Mouse (Mus musculus) liver, embryonic 12.5 days (tissue): ENCODE data around the gene Alx3. TPM values are rescaled to one million over a fixed set of nuclear protein-coding genes. Genes with fewer than 3 reads are reported as not detected.
A peak's percentile ranks its signal among the peaks of the same experiment; 100 is the strongest.

Experiments used
- ATAC-seq: fragments of 200-750 bp; cut with Nextera tagmentation; 2 replicates; pipeline ENCODE4 v1.8.0; 2017; ENCODE audit warnings: moderate number of reproducible peaks, mild to moderate bottlenecking, moderate library complexity
- H3K27ac ChIP-seq: fragments of 300-500 bp; sonication (generic); 2 replicates; pipeline ENCODE4 v1.5.1; 2016; ENCODE audit warnings: mild to moderate bottlenecking
- H3K27me3 ChIP-seq: fragments of 300-500 bp; sonication (generic); replicated peaks from 2 replicates; pipeline ENCODE4 v1.6.1; 2016; ENCODE audit warnings: mild to moderate bottlenecking, moderate library complexity
- H3K36me3 ChIP-seq: fragments of 300-500 bp; sonication (generic); 2 replicates; pipeline ENCODE4 v1.6.1; 2016; ENCODE audit warnings: mild to moderate bottlenecking, moderate library complexity
- H3K4me1 ChIP-seq: fragments of 300-500 bp; sonication (generic); 2 replicates; pipeline ENCODE4 v1.6.1; 2016
- H3K4me2 ChIP-seq: fragments of 300-500 bp; sonication (generic); 2 replicates; pipeline ENCODE4 v1.6.1; 2016; ENCODE audit warnings: mild to moderate bottlenecking, moderate library complexity
- H3K4me3 ChIP-seq: fragments of 300-500 bp; sonication (generic); 2 replicates; pipeline ENCODE4 v1.5.1; 2016; ENCODE audit warnings: mild to moderate bottlenecking, moderate library complexity
- H3K9ac ChIP-seq: fragments of 300-500 bp; sonication (generic); 2 replicates; pipeline ENCODE4 v1.6.1; 2016; ENCODE audit warnings: mild to moderate bottlenecking, moderate library complexity
- H3K9me3 ChIP-seq: fragments of 300-500 bp; sonication (generic); replicated peaks from 2 replicates; pipeline ENCODE4 v1.6.1; 2016; ENCODE audit warnings: mild to moderate bottlenecking, moderate library complexity
- WGBS: fragments of 180-500 bp; shearing (Covaris S2); methylation state at CpG from one replicate; pipeline ENCODE4 v1.1.7; 2016; ENCODE audit not compliant: insufficient replicate concordance; 5-methylcytosine and 5-hydroxymethylcytosine counted together
- polyA plus RNA-seq: library from polyadenylated mRNA; unstranded; fragments of >200 nt; fragmentation: Nextera tagmentation; extraction: Ambion mirVana; gene quantifications from 2 replicates; pipeline ENCODE4 v1.2.1, GENCODE M21; 2016

Alx3 gene
- polyA plus RNA-seq, 1 experiment from 2014 or later: 0.76 TPM

GRCm38 (mm10) chr3:107591612-107592011, 3.2 kb upstream of the Alx3 start:
- no peak overlapping the region for H3K4me3 ChIP-seq
- peaks cover 6% of the 10 kb centered on the region; the same call in 1 of the 2 replicates for H3K4me1 ChIP-seq
- no peak overlapping the region for H3K27ac ChIP-seq
- H3K36me3 ChIP-seq: no peaks in the 10 kb centered on the region
- peaks cover 95% of the 10 kb centered on the region for H3K27me3 ChIP-seq
- no peak overlapping the region for H3K4me2 ChIP-seq
- no peaks in the 10 kb centered on the region for H3K9me3 ChIP-seq
- no peak overlapping the region for H3K9ac ChIP-seq
- WGBS: 19% methylated on average over 1 of the region's 1 CpGs
- no peak for ATAC-seq

GRCm38 (mm10) chr3:107593632-107594031, 1.2 kb upstream of the Alx3 start:
- no peak overlapping the region for H3K27ac ChIP-seq
- no peak for ATAC-seq
- no peak overlapping the region for H3K4me3 ChIP-seq
- no peak overlapping the region for H3K9ac ChIP-seq
- no peaks in the 10 kb centered on the region for H3K9me3 ChIP-seq
- H3K4me1 ChIP-seq: peaks cover 6% of the 10 kb centered on the region; the same call in 1 of the 2 replicates
- WGBS: 47% methylated on average over 2 of the region's 2 CpGs
- H3K27me3 ChIP-seq: peaks cover 95% of the 10 kb centered on the region
- H3K4me2 ChIP-seq: no peak overlapping the region
- no peaks in the 10 kb centered on the region for H3K36me3 ChIP-seq

- Histone ChIP-seq H3K4me1 (peaks cover 6% of the 10 kb centered on the region; the same call in 1 of the 2 replicates), H3K4me3 (peak overlapping the region; percentile 40), H3K9ac (no peak overlapping the region), H3K27me3 (peaks cover 95% of the 10 kb centered on the region), H3K4me2 (peak overlapping the region; percentile 55), H3K9me3 (no peaks in the 10 kb centered on the region), H3K36me3 (no peaks in the 10 kb centered on the region), H3K27ac (no peak overlapping the region)
- no peak for ATAC-seq
- WGBS: 3% methylated on average over 50 of the region's 50 CpGs
These were observed 570 bp downstream of the Alx3 start for GRCm38 (mm10) chr3:107595264-107595937.

- no peaks in the 10 kb centered on the region for H3K36me3 ChIP-seq
- no peaks in the 10 kb centered on the region for H3K9me3 ChIP-seq
- H3K9ac ChIP-seq: no peak overlapping the region
- WGBS: 2% methylated on average over 34 of the region's 34 CpGs
- no peak for ATAC-seq
- no peak overlapping the region for H3K27ac ChIP-seq
- H3K4me3 ChIP-seq: no peak overlapping the region
- H3K4me1 ChIP-seq: peaks cover 6% of the 10 kb centered on the region; the same call in 1 of the 2 replicates
- peak overlapping the region; percentile 55; the same call in 1 of the 2 replicates for H3K4me2 ChIP-seq
- H3K27me3 ChIP-seq: peaks cover 98% of the 10 kb centered on the region
These were observed 1.2 kb downstream of the Alx3 start for GRCm38 (mm10) chr3:107595938-107596461.

- peaks cover 6% of the 10 kb centered on the region; the same call in 1 of the 2 replicates for H3K4me1 ChIP-seq
- 1% methylated on average over 26 of the region's 26 CpGs for WGBS
- no peak overlapping the region for H3K4me3 ChIP-seq
These were observed 1.7 kb downstream of the Alx3 start for GRCm38 (mm10) chr3:107596559-107596958.

GRCm38 (mm10) chr3:107597134-107597533, 2.3 kb downstream of the Alx3 start:
- Histone ChIP-seq H3K4me2 (no peak overlapping the region), H3K27ac (no peak overlapping the region), H3K4me1 (peaks cover 6% of the 10 kb centered on the region; the same call in 1 of the 2 replicates), H3K36me3 (no peaks in the 10 kb centered on the region), H3K9me3 (no peaks in the 10 kb centered on the region), H3K27me3 (peaks cover 97% of the 10 kb centered on the region), H3K9ac (no peak overlapping the region), H3K4me3 (no peak overlapping the region)
- WGBS: 7% methylated on average over 21 of the region's 24 CpGs
- ATAC-seq: no peak

More at GRCm38 (mm10) chr3:107596559-107596958, 1.7 kb downstream of the Alx3 start:
- no peak for ATAC-seq
- H3K4me2 ChIP-seq: no peak overlapping the region
- H3K27me3 ChIP-seq: peaks cover 98% of the 10 kb centered on the region
- no peaks in the 10 kb centered on the region for H3K36me3 ChIP-seq
- H3K9me3 ChIP-seq: no peaks in the 10 kb centered on the region
- H3K9ac ChIP-seq: no peak overlapping the region
- no peak overlapping the region for H3K27ac ChIP-seq

GRCm38 (mm10) chr3:107597586-107598389, 3.0 kb downstream of the Alx3 start:
- no peak for ATAC-seq
- Histone ChIP-seq H3K36me3 (no peaks in the 10 kb centered on the region), H3K9ac (no peak overlapping the region), H3K4me1 (peaks cover 6% of the 10 kb centered on the region; the same call in 1 of the 2 replicates), H3K9me3 (no peaks in the 10 kb centered on the region), H3K27me3 (peaks cover 91% of the 10 kb centered on the region), H3K4me3 (no peak overlapping the region), H3K27ac (no peak overlapping the region), H3K4me2 (no peak overlapping the region)
- 7% methylated on average over 22 of the region's 22 CpGs for WGBS

- ATAC-seq: no peak
- Histone ChIP-seq H3K4me1 (peaks cover 3% of the 10 kb centered on the region; the same call in 1 of the 2 replicates), H3K27ac (no peak overlapping the region), H3K27me3 (peaks cover 85% of the 10 kb centered on the region), H3K36me3 (no peaks in the 10 kb centered on the region), H3K9ac (no peak overlapping the region), H3K9me3 (no peaks in the 10 kb centered on the region), H3K4me2 (no peak overlapping the region), H3K4me3 (no peak overlapping the region)
- WGBS: 41% methylated on average over 6 of the region's 6 CpGs
These were observed 5.3 kb downstream of the Alx3 start for GRCm38 (mm10) chr3:107600127-107600526.

- H3K27ac ChIP-seq: no peak overlapping the region
- peaks cover 23% of the 10 kb centered on the region for H3K4me1 ChIP-seq
- 3% methylated on average over 4 of the region's 4 CpGs for WGBS
- no peak overlapping the region for H3K4me2 ChIP-seq
- H3K9ac ChIP-seq: no peak overlapping the region
- H3K27me3 ChIP-seq: peaks cover 34% of the 10 kb centered on the region
- no peaks in the 10 kb centered on the region for H3K36me3 ChIP-seq
- no peak overlapping the region for H3K4me3 ChIP-seq
- H3K9me3 ChIP-seq: no peaks in the 10 kb centered on the region
- ATAC-seq: no peak
These were observed 10.5 kb downstream of the Alx3 start for GRCm38 (mm10) chr3:107605304-107605703.

GRCm38 (mm10) chr3:107607221-107607620, 12.4 kb downstream of the Alx3 start:
- H3K9me3 ChIP-seq: no peaks in the 10 kb centered on the region
- no peak overlapping the region for H3K4me3 ChIP-seq
- H3K27ac ChIP-seq: no peak overlapping the region
- no peak overlapping the region for H3K4me2 ChIP-seq
- peaks cover 5% of the 10 kb centered on the region for H3K36me3 ChIP-seq
- peaks cover 18% of the 10 kb centered on the region for H3K27me3 ChIP-seq
- 70% methylated on average over 8 of the region's 8 CpGs for WGBS
- no peak overlapping the region for H3K9ac ChIP-seq
- H3K4me1 ChIP-seq: peaks cover 23% of the 10 kb centered on the region
- ATAC-seq: no peak

GRCm38 (mm10) chr3:107608808-107609207, 14.0 kb downstream of the Alx3 start:
- ATAC-seq: peak; percentile 54
- Histone ChIP-seq H3K36me3 (peaks cover 20% of the 10 kb centered on the region), H3K4me1 (peaks cover 23% of the 10 kb centered on the region), H3K4me3 (no peak overlapping the region), H3K27ac (no peak overlapping the region), H3K9ac (no peak overlapping the region), H3K27me3 (peaks cover 13% of the 10 kb centered on the region), H3K4me2 (no peak overlapping the region), H3K9me3 (no peaks in the 10 kb centered on the region)
- 17% methylated on average over 4 of the region's 4 CpGs for WGBS

GRCm38 (mm10) chr3:107609376-107609775, 14.5 kb downstream of the Alx3 start:
- Histone ChIP-seq H3K4me2 (no peak overlapping the region), H3K27ac (no peak overlapping the region), H3K4me3 (no peak overlapping the region), H3K4me1 (peaks cover 23% of the 10 kb centered on the region), H3K36me3 (peaks cover 26% of the 10 kb centered on the region), H3K9me3 (no peaks in the 10 kb centered on the region), H3K9ac (no peak overlapping the region), H3K27me3 (peaks cover 7% of the 10 kb centered on the region)
- ATAC-seq: no peak
- 58% methylated on average over 3 of the region's 3 CpGs for WGBS
